Mouse (Mus musculus) lung, embryonic 14.5 days (tissue): ENCODE measurements around the gene Tnfrsf8. TPM values are rescaled to one million over a fixed set of nuclear protein-coding genes. Genes with fewer than 3 reads are reported as not detected.
A peak's percentile ranks its signal among the peaks of the same experiment; 100 is the strongest.
"Not testable (repeated sequence)": the region's sequence is repeated elsewhere in the genome, so short reads cannot be mapped to it uniquely, and the experiment has no call there.

Experiments used
- ATAC-seq: fragments of 200-750 bp; cut with Nextera tagmentation; 2 replicates; pipeline ENCODE4 v1.8.0; 2017; ENCODE audit warnings: mild to moderate bottlenecking, moderate TSS enrichment, moderate library complexity; ENCODE audit not compliant: insufficient read depth
- DNase-seq: peaks from one replicate; pipeline ENCODE4 v3.0.0-alpha.2; 2015
- H3K27ac ChIP-seq: fragments of 300-500 bp; sonication (generic); 2 replicates; pipeline ENCODE4 v1.5.1; 2014; ENCODE audit warnings: low read depth, mild to moderate bottlenecking, moderate library complexity
- H3K27me3 ChIP-seq: fragments of 300-500 bp; sonication (generic); 2 replicates; pipeline ENCODE4 v1.6.1; 2014; ENCODE audit warnings: low read length, control low read depth; ENCODE audit not compliant: insufficient read depth
- H3K36me3 ChIP-seq: fragments of 300-500 bp; sonication (generic); 2 replicates; pipeline ENCODE4 v1.6.1; 2014; ENCODE audit warnings: control low read depth; ENCODE audit not compliant: insufficient read depth
- H3K4me1 ChIP-seq: fragments of 300-500 bp; sonication (generic); 2 replicates; pipeline ENCODE4 v1.6.1; 2014; ENCODE audit warnings: antibody characterized with exemption, control low read depth; ENCODE audit not compliant: insufficient read depth
- H3K4me2 ChIP-seq: fragments of 300-500 bp; sonication (generic); 2 replicates; pipeline ENCODE4 v1.6.1; 2014; ENCODE audit warnings: mild to moderate bottlenecking
- H3K4me3 ChIP-seq: fragments of 300-500 bp; sonication (generic); 2 replicates; pipeline ENCODE4 v1.5.1; 2014; ENCODE audit warnings: low read depth, low read length
- H3K9ac ChIP-seq: fragments of 300-500 bp; sonication (generic); 2 replicates; pipeline ENCODE4 v1.6.1; 2014
- H3K9me3 ChIP-seq: fragments of 300-500 bp; sonication (generic); 2 replicates; pipeline ENCODE4 v1.6.1; 2016; ENCODE audit warnings: low read depth, low read length, control low read depth
- CTCF ChIP-seq: IDR thresholded peaks from 2 replicates; pipeline ENCODE4 v1.5.1; 2016; ENCODE audit warnings: antibody characterized with exemption, low read depth
- WGBS: fragments of 180-500 bp; shearing (Covaris S2); extraction: QIAGEN DNeasy Blood & Tissue Kit; methylation state at CpG from one replicate; pipeline ENCODE4 v1.1.7; 2014; 5-methylcytosine and 5-hydroxymethylcytosine counted together
- polyA plus RNA-seq: library from polyadenylated mRNA; unstranded; fragments of >200 nt; fragmentation: Nextera tagmentation; extraction: Ambion mirVana; gene quantifications from 2 replicates; pipeline ENCODE4 v1.2.1, GENCODE M21; 2014

Tnfrsf8 gene
- polyA plus RNA-seq, 1 experiment from 2014 or later = 0.20 TPM

DNA sequence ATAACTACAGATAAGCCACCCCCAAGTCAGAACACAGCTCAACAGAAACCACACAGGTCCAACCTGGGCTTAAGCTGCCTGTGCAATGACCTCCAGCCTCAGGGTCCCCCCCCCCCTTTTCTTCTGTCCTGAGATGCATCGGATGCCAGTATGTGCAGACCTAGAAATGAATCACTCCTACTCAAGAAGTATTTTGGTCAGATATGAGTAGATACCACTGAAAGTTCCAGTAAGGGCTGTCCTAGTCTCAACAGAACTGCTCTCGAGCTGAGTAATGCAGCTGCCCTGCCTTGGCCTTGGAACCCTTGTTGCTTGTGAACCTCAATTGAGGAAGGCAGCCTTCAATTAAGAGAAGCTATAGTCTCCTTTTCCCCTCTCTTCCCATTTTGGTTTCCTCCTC, 4.1 kb downstream of the Tnfrsf8 start:
- Histone ChIP-seq H3K9me3 (no peaks in the 10 kb centered on the region), H3K4me2 (no peak overlapping the region), H3K4me3 (no peak overlapping the region), H3K27me3 (peaks cover 11% of the 10 kb centered on the region; the same call in 1 of the 2 replicates), H3K9ac (no peak overlapping the region), H3K4me1 (no peaks in the 10 kb centered on the region), H3K36me3 (no peaks in the 10 kb centered on the region), H3K27ac (no peak overlapping the region)
- no peak for TF ChIP-seq CTCF
- WGBS = 83% methylated on average over 2 of the region's 2 CpGs
- ATAC-seq (no peak), DNase-seq (no peak)

DNA sequence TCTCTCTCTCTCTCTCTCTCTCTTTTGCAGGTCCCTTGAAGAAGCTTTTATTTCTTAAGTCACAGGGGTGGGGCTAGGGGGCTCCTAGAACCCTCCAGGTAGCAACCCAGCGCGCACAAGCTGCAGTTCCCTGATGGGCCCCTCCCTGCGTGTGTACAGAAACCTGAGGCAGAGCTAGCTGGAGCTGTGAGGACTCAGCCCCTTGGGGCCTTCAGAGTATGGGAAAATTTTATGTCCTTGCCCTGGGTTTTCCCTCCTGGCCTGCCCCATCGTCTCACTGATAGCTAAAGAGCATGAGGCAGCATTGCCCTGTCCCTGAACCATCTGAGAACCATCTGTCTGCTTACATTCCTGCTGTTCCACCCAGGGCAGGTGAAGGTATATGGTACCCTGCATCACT, 8.5 kb downstream of the Tnfrsf8 start:
- WGBS = 35% methylated on average over 4 of the region's 4 CpGs
- Histone ChIP-seq H3K9me3 (no peaks in the 10 kb centered on the region), H3K4me1 (no peaks in the 10 kb centered on the region), H3K9ac (no peak overlapping the region), H3K27ac (no peak overlapping the region), H3K27me3 (no peaks in the 10 kb centered on the region), H3K4me3 (no peak overlapping the region), H3K36me3 (no peaks in the 10 kb centered on the region), H3K4me2 (no peak overlapping the region)
- DNase-seq = no peak
- TF ChIP-seq CTCF = no peak
- ATAC-seq = no peak

DNA sequence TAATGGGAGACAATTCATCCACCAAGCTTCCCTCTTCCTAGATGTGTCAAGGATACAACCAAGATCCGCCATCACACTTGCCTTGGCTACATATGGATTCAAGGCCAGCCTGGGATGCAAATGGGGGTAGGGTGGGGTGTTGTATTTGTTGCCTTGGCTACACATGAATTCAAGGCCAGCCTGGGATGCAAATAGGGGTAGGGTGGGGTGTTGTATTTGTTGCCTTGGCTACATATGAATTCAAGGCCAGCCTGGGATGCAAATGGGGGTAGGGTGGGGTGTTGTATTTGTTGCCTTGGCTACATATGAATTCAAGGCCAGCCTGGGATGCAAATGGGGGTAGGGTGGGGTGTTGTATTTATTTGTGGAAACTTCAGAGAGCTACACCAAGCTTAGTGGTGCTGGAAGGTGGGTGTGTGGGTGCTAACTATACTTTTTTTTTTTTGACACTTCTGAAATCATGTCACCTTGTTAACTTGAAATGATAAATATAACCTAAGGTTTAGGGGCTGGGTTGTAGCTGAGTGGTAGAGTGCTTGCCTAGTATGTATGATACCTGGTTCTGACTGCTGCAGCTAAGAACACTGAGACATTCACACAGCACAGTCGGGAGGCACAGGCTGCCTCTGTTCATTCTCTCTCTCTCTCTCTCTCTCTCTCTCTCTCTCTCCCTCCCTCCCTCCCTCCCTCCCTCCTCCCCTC, 9.2 kb downstream of the Tnfrsf8 start:
- not testable (repeated sequence) for H3K27ac ChIP-seq, H3K27me3 ChIP-seq, H3K36me3 ChIP-seq, H3K4me3 ChIP-seq, DNase-seq, H3K4me1 ChIP-seq, H3K9ac ChIP-seq, H3K9me3 ChIP-seq, H3K4me2 ChIP-seq, ATAC-seq
- WGBS = 39% methylated on average over 2 of the region's 2 CpGs

DNA sequence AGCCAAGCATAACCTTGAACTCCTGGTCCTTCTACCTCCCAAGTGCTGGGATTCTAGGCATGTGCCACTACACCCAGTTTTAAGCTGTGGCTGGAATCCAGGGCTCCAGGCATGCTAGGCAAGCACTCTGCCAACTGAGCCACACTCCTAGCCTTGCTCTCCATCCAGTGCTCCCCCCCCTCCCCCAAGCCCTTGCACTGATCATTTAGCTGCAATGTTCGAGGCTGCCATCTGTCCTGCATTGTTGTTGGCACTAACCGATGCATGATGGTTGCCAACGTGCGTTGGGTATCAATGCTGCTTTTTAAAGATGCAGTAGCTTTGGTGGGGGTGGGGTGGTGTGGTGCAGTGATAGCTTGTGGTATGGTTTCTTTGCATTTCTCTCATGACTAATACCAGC, 10.9 kb downstream of the Tnfrsf8 start:
- Histone ChIP-seq H3K4me1 (no peaks in the 10 kb centered on the region), H3K4me2 (no peak overlapping the region), H3K4me3 (no peak overlapping the region), H3K27me3 (no peaks in the 10 kb centered on the region), H3K9ac (no peak overlapping the region), H3K36me3 (no peaks in the 10 kb centered on the region), H3K27ac (no peak overlapping the region), H3K9me3 (no peaks in the 10 kb centered on the region)
- WGBS = 86% methylated on average over 4 of the region's 4 CpGs
- DNase-seq (no peak), ATAC-seq (no peak)
- TF ChIP-seq CTCF = no peak

DNA sequence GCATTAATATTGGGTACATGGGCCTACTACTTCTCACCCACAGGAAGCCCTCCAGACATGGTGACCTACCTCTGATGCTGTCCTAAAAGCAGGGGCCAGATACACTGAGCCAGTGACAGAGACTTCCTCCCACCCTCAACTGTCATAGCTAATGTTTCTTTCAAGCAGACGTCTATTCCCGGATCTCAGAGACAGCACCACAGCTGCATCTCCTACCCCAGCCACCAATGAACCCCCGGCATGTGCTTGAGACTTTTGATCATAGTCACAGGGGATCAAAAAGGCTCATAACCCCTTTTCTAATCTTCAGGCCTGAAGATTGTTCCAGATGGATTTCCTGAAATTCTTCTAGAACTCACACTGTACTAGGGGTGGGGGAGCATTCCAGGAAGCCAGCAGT, 12.9 kb downstream of the Tnfrsf8 start:
- no peak for ATAC-seq

DNA sequence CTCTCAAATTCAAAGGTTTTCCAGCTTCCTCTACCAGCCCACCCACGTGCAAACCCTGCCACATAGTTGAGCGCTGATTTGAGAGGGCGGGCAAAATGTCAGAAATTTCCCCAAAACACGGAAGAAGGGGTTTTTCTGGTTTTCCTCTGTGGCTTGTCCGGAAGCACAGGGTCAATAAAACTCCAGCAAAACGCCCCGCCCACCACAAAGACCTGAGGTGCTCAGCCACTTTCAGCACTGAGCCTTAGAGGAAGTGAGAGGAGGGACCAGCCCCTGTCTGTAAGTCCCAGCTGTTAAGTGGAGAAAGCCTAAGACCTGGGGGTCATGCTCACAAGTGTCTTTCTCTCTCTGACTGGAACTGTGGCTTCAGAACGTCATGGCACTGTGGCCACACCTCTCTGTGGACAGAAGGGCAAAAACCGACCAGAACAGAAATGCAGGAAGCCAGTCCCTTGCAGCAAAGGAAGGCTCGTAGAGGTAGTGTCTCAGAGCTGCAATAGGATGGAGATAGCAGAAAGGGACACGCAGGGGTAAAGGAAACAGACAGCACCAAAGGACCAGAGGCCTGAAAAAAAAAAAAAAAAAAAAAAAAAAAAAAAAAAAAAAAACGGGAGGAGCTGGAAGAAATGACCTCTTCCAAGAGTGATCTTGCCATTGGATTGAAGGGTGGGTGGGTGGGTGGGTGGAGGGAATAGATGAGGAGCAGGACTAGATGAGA, 14.6 kb downstream of the Tnfrsf8 start:
- 38% methylated on average over 12 of the region's 12 CpGs for whole genome bisulfite sequencing
- H3K4me1 ChIP-seq = no peaks in the 10 kb centered on the region
- ATAC-seq = no peak
- DNase-seq = peak; percentile 7
- H3K36me3 ChIP-seq = no peaks in the 10 kb centered on the region
- H3K27me3 ChIP-seq = no peaks in the 10 kb centered on the region
- TF ChIP-seq CTCF = no peak
- no peak overlapping the region for H3K4me2 ChIP-seq
- H3K4me3 ChIP-seq = no peak overlapping the region
- no peak overlapping the region for H3K27ac ChIP-seq
- no peaks in the 10 kb centered on the region for H3K9me3 ChIP-seq
- no peak overlapping the region for H3K9ac ChIP-seq

More for the DNA sequence above, 12.9 kb downstream of the Tnfrsf8 start:
- whole genome bisulfite sequencing = 47% methylated on average over 3 of the region's 3 CpGs
- no peaks in the 10 kb centered on the region for H3K27me3 ChIP-seq
- no peak overlapping the region for H3K4me2 ChIP-seq
- DNase-seq = no peak
- H3K9ac ChIP-seq = no peak overlapping the region
- no peaks in the 10 kb centered on the region for H3K36me3 ChIP-seq
- H3K9me3 ChIP-seq = no peaks in the 10 kb centered on the region
- H3K4me3 ChIP-seq = no peak overlapping the region
- no peak for TF ChIP-seq CTCF
- no peak overlapping the region for H3K27ac ChIP-seq
- no peaks in the 10 kb centered on the region for H3K4me1 ChIP-seq

DNA sequence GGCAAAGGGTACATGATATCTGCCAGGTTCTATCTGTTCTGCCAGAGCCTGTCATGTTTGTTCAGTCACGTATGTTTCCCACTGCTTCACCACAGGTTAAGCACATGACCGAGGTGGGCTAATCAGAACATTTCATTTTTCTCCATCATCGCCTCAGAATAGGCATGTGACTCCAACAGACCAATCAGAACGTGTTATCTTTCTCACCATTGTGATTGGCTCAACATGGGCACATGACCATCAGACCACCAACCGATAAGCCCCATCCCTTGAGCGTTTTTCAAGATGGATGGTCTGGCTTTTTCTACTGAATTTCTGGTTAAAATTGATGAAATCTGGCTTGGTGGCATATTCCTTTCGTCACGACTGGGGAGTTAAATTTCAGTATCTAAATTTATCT, 15.6 kb downstream of the Tnfrsf8 start:
- no peak for TF ChIP-seq CTCF
- 88% methylated on average over 8 of the region's 8 CpGs for WGBS
- no peak for ATAC-seq

More for the DNA sequence above, 15.6 kb downstream of the Tnfrsf8 start:
- Histone ChIP-seq H3K27ac (no peak overlapping the region), H3K4me1 (no peaks in the 10 kb centered on the region), H3K4me2 (no peak overlapping the region), H3K4me3 (no peak overlapping the region), H3K9me3 (no peaks in the 10 kb centered on the region), H3K9ac (no peak overlapping the region), H3K27me3 (no peaks in the 10 kb centered on the region), H3K36me3 (no peaks in the 10 kb centered on the region)
- DNase-seq = no peak
